Mouse (Mus musculus): ENCODE data around the gene Trh.

GRCm38 (mm10) chr6:92241178-92241906 is 3.1 kb downstream of the Trh start:
- no peak for TF ChIP-seq FLI1 (IDR thresholded peaks at IDR 0.05; ENCODE audit: low read length)
- no peak for TF ChIP-seq GATA1 (IDR thresholded peaks at IDR 0.05; ENCODE audit: borderline replicate concordance, low read length)

Measured in megakaryocyte, embryonic 14.5 days (primary cell).